Mouse (Mus musculus): ENCODE results near the gene Prim1.
A peak's percentile ranks its signal among the peaks of the same experiment; 100 is the strongest.

Prim1 gene

GRCm38 (mm10) chr10:128015068-128015934 is at the start of gene Prim1:
Prim1 (plus strand) TSS chr10:128015168.
- DNase-seq (ENCODE audit: low read depth, low spot score): peak; percentile 85

GRCm38 (mm10) chr10:127966506-127966905 is 48.5 kb upstream of the Prim1 start:
- no peak for DNase-seq (ENCODE audit: low read depth, low spot score)

- DNase-seq (ENCODE audit: low read depth, low spot score): no peak
Measured at GRCm38 (mm10) chr10:127969820-127970219, 45.1 kb upstream of the Prim1 start.

- peak; percentile 60 for DNase-seq (ENCODE audit: low read depth, low spot score)
Measured at GRCm38 (mm10) chr10:127970359-127970831, 44.6 kb upstream of the Prim1 start.

GRCm38 (mm10) chr10:127971135-127971534 is 43.8 kb upstream of the Prim1 start:
- DNase-seq (ENCODE audit: low read depth, low spot score): peak; percentile 22

- DNase-seq (ENCODE audit: low read depth, low spot score): no peak
Measured at GRCm38 (mm10) chr10:127974062-127974461, 40.9 kb upstream of the Prim1 start.

- DNase-seq (ENCODE audit: low read depth, low spot score): no peak
Measured at GRCm38 (mm10) chr10:127975503-127975902, 39.5 kb upstream of the Prim1 start.

GRCm38 (mm10) chr10:127984650-127985049 is 30.3 kb upstream of the Prim1 start:
- DNase-seq (ENCODE audit: low read depth, low spot score): no peak

- peak; percentile 73 for DNase-seq (ENCODE audit: low read depth, low spot score)
Measured at GRCm38 (mm10) chr10:127985601-127986000, 29.4 kb upstream of the Prim1 start.

GRCm38 (mm10) chr10:127996690-127997089 is 18.3 kb upstream of the Prim1 start:
- no peak for DNase-seq (ENCODE audit: low read depth, low spot score)

- DNase-seq (ENCODE audit: low read depth, low spot score): no peak
Measured at GRCm38 (mm10) chr10:127998260-127998659, 16.7 kb upstream of the Prim1 start.

GRCm38 (mm10) chr10:128003281-128003801 is 11.6 kb upstream of the Prim1 start:
- no peak for DNase-seq (ENCODE audit: low read depth, low spot score)

- no peak for DNase-seq (ENCODE audit: low read depth, low spot score)
Measured at GRCm38 (mm10) chr10:128004918-128005317, 10.1 kb upstream of the Prim1 start.

- no peak for DNase-seq (ENCODE audit: low read depth, low spot score)
Measured at GRCm38 (mm10) chr10:128005479-128005878, 9.5 kb upstream of the Prim1 start.

- no peak for DNase-seq (ENCODE audit: low read depth, low spot score)
Measured at GRCm38 (mm10) chr10:128007446-128007845, 7.5 kb upstream of the Prim1 start, which contains the start of gene Hsd17b6. Hsd17b6 (minus strand) TSS chr10:128007611.

GRCm38 (mm10) chr10:128008207-128008889 is 6.6 kb upstream of the Prim1 start:
- peak; percentile 87 for DNase-seq (ENCODE audit: low read depth, low spot score)

- DNase-seq (ENCODE audit: low read depth, low spot score): no peak
Measured at GRCm38 (mm10) chr10:128009735-128010134, 5.2 kb upstream of the Prim1 start.

- DNase-seq (ENCODE audit: low read depth, low spot score): no peak
Measured at GRCm38 (mm10) chr10:128022196-128022595, 7.2 kb downstream of the Prim1 start.

- no peak for DNase-seq (ENCODE audit: low read depth, low spot score)
Measured at GRCm38 (mm10) chr10:128023496-128023895, 8.5 kb downstream of the Prim1 start.

- DNase-seq (ENCODE audit: low read depth, low spot score): no peak
Measured at GRCm38 (mm10) chr10:128029931-128030330, 15.0 kb downstream of the Prim1 start.

- DNase-seq (ENCODE audit: low read depth, low spot score): no peak
Measured at GRCm38 (mm10) chr10:128030860-128031259, 15.9 kb downstream of the Prim1 start.

- DNase-seq (ENCODE audit: low read depth, low spot score): peak; percentile 22
Measured at GRCm38 (mm10) chr10:128036746-128037425, 21.9 kb downstream of the Prim1 start.
